Mouse (Mus musculus): ENCODE measurements around the gene Opn4. TPM values are rescaled to one million over a fixed set of nuclear protein-coding genes. Genes with fewer than 3 reads are reported as not detected.
A peak's percentile ranks its signal among the peaks of the same experiment; 100 is the strongest.

Opn4 gene
- polyA plus RNA-seq (2012; rRNA removed): not detected in 2 replicates

DNA sequence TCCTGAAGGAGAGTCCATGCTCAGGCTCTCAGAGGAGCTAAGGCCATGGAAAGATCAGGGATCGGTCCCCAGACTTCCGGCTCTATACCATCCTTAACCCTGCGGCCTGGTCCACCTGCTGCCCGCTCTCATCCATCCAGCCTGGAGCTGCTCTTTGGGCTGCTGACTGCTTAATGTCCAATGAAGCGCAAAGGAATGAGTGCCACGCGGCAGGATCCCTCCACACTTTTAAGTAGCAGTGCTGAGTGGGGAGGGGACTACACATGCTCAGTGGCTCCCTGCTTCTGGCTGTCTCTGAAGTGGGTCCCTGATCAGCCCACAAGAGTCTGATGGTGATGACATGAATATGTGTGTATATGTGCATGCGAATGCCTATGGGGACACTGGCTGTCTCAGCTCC lies at the start of gene Opn4:
Gene Opn4 (minus strand): TSS at position 202 of the 400 bp plus-strand sequence.
- no peak for DNase-seq (ENCODE audit: low spot score)

DNA sequence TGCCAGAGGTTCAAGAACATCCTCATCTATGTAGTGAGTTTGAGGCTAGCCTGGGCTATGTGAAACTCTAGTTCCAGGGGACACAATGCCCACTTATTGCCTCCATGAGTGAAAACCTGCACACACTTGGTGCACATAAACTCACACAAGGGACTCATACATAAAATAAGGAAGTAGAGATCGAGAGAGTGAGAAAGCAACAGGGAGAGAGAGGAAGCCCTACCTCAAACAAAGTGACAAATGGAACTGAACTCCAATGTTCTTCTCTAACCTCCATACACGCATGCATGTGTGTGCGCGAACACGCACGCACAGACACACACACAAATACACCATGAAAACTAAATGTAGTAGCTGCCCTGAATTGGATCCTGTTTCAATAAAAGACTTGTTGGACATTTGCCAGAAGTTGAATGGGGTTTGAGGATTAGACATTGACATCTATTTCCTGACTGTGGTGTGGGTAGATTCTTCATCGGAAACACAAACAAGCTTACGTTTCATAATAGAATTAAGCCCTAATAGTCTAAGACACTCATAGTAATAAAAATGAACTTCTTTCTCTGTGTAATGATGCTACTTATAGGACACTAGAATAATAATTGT lies 48.0 kb upstream of the Opn4 start:
- DNase-seq (ENCODE audit: low spot score): no peak

DNA sequence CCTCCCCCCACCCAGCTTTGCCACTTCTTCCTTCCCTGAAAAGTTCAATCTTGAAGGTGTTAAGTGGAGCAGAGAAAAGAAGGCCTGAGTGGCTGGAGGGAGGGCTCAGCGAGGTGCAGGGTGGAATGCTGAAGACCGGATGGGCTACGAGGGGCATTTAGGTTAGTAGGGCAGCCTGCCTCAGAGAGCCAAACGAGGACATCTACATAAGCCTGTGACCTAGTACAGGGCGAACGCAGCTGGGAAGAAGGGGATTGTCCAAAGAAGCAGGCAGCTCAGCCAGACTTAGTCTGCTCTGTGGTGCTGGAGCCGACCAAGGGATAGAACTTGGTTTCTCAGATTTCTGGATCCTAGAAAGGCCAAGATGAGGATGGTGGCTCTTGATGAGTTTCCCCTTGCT lies 44.2 kb upstream of the Opn4 start:
- DNase-seq (ENCODE audit: low spot score): no peak

DNA sequence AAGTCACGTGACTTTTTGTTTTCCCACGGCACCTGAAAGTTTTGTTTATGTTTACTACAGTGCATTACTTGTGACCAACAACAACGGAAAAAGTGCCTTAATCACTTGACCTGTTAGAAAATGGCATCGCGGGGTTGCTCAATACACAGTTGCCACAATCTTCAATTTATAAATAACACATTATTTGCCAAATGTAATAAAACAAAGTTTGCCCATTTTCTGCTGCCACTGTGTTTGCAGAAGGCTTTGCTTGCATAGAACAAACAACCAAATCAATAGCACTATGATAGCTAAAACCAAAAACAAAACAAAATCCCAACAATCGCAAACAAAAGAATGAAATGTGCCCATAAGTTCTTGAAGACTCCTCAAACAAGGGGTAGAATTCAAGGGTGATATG lies 35.8 kb upstream of the Opn4 start:
- no peak for DNase-seq (ENCODE audit: low spot score)

DNA sequence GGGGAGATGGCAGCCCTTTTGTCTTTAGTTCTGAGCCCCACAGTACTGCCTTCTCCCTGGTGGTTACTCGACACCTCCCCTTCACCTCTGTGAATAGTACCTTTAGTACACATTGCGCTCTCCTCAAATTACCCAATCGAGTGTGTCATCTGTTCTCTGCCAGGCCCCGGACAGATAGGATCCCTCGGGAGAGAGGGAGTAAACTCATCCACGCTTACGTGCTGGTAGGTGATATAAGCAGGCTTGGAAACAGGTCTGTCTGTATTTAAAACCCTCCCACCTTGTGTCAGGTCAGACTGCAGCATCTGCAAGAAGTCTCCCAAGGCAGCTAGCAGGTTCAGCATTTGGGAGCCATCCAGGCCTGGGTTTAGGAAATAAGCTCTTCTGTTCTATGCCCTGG lies 35.2 kb upstream of the Opn4 start:
- no peak for DNase-seq (ENCODE audit: low spot score)

DNA sequence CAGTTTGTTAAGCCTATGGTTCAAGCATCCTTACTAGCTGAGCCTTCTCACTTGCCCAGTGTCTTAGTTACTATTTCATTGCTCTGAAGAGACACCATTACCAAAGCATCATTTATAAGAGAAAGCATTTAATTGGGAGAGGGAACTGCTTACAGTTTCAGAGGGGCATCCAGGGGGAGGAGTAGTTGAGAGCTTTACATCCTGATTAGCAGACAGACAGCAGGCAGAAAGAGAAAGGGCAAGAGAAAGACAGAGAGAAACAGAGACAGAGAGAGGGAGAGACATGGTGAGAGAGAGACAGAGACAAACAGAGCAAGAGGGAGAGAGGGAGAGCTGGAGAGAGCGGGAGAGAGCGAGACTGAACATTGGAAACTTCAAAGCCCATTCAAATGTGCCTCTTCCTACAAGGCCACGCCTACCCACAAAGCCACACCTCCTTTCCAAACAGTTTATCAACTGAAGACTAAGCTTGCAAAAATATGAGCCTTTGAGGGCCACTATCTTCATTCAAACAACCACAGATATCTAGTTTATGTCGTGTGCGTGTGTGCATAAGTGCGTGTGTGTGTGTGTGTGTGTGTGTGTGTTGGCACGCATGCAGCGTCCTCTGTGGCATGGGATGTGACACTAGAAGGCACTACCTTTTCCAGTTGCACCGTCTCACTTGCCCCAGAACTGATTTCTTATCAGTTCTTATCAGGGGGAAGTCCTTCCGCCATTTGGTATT lies 32.9 kb upstream of the Opn4 start:
- DNase-seq (ENCODE audit: low spot score): no peak

DNA sequence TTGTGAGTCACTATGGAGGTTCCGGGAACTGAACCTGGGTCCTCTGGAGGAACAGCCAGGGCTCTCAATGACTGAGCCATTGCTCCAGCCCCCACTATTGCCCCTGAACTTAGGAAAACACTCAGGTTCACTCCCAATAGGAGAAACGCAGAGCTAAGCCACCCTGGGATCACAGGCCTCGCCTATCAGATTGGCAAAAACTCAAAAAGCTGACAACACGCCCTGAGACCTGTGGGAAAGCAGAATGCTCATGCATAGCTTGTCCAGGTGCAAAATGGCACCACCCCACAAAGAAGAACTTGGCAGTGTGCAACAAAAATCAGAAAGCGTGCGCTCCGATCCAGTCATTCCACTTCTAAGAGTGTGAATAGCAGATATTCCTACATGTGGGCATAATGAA lies 26.9 kb upstream of the Opn4 start:
- no peak for DNase-seq (ENCODE audit: low spot score)

DNA sequence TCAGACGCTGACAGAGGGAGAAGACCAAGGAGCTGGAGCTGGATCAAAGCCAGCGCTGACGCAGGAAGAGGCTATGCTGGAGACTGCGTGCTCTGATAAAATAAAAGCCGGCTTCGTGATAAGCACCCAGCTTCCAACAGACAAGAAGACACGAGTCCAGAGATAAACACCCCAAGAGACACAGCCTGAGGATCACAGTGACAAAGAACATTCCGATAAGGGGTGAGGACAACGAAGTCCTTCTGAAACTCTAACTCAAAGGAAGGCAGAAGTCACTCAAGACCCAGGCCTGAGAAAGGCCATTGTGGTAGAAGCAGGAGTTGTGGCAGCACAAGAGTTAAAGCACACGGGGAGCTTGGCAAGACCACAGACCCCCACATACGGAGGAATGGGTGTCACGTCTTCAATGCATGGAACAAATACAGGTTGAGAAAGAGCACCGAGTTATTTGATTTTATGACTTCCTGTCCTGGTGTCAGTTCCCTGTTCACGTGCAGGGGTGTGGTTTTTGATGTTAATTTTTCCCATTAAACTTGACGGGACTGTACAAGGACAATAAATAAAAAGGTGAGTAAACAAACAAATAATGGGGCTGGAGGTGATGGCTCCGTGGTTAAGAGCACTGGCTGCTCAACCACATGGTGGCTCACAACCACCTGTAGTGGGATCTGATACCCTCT lies 23.7 kb upstream of the Opn4 start:
- DNase-seq (ENCODE audit: low spot score): no peak

DNA sequence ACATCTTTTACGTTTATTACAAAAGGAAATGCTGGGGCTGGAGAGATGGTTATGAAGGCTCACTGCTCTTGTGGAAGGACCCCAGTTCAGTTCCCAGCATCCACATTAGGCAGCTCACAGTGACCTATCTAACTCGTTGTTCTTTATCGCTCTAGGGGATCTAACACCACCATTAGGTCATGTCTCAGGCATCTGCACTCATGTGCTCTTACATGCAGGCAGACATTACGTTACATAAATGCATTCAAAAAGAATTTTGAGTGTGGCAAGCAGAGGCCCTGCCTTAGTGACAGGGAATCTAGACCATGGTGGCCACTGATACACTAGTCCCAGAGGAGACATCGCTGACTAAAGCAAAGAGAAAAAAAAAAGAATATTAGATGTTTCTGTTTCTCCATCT lies 23.1 kb upstream of the Opn4 start:
- no peak for DNase-seq (ENCODE audit: low spot score)

DNA sequence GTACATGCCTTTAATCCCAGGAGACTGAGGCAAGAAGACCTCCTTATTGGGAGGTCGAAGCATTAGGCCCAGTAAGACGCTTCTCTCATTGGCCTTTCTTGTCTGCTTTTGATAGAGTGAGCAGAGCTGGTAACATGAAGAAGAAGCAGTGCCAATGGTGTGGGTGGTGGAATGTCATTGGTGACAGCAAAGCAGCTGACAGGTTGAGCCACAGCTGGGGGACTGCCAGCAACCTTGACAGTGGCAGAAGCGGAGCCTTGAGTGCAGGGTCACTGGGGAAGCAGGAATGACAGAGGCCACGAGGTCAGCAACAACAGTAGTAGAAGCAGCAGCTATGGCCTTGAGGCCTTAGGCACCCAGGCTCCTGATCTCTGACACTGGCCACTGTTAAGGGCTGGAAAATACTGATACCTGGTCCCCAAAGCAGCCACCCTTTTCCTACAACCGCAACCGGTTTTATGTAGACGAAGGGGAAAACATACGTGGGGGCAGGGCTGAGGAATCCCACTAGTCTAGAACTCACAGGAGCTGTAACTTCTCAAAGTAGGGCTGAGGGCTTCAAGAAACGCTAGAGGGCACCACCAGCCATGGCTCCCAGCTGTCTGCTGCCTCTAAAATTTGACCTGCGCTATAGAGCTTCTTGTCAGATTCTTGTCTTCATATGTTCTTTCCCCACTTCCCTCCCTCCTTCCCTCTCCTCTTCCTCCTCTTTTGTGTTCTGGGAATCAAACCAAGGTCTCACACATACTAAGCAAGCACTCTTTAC lies 20.9 kb upstream of the Opn4 start:
- DNase-seq (ENCODE audit: low spot score): no peak

DNA sequence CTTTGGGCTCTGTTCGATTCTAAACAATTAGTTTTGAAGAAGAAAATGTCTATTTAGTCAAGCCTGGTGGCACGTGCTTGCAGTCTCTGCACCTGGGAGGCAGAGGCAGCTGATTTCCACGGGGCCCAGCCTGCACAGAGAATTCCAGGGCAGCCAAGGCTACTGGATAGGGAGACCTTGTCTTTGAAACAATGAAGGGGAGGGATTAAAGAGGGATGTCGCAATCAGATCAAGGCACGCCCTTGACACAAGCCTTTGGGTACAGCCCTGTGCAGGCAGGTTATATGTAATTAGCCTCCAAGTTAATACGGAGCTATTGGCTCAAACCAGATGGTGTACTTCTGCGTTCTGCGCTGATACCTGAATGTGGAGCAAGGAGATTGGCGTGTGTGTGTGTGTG lies 18.9 kb upstream of the Opn4 start:
- DNase-seq (ENCODE audit: low spot score): no peak

DNA sequence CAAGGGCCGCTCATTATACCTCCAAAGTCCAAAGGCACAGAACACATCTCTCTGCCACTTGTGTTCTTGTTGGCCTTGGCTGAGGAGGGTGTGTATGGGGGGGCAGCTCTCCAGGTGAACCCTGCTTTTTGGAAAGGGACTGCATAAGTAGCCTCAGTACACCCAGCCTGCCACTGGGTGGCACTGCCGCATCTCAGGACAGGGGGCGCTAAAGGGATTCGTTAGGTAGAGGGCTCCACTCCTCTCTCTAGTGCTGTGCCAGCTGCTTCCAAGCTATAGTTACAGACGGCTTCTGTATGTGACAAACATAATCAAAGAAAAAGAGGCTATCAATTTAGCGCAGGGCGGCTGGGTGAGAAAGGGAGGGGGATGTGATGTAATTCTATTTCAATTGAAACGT lies 16.9 kb upstream of the Opn4 start:
- DNase-seq (ENCODE audit: low spot score): peak; percentile 66

DNA sequence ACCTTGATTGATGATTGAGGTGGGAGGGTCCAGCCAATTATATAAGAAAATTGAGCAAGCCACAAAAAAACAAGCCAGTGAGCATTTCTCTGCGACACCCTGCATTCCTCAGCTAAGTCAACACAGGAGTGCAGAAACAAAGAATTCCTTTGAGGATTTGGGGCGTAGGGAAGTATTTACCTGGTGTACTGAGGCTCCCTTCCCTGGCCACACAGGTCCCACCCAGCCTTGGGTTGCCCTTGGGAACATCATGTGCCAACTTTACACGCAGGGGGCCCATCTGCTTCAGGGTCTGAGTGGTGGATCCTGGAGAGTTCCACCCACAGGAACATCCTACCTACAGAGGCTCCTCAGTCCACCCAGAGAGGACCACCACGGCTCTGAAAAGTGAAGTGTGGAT lies 15.7 kb upstream of the Opn4 start:
- DNase-seq (ENCODE audit: low spot score): no peak

DNA sequence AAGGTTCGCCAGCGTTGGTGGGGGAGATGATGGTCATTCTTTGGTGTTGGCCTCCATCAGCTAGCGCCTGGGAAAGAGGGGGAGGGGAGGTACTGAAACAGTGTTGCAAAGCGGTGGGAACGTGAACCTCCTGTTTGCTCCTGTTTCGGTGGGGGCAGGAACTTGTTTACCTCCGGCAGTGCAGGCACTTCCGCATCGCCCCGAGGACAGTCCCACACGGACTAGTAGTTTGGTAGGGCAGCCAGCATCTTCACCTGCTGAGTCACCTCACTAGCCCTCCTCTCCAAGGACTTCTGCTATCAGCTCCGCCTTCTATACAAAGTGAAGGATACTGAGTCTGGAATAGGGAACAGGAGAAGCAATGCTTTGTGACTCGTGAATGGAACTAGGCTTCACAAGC lies 15.1 kb upstream of the Opn4 start:
- DNase-seq (ENCODE audit: low spot score): no peak

DNA sequence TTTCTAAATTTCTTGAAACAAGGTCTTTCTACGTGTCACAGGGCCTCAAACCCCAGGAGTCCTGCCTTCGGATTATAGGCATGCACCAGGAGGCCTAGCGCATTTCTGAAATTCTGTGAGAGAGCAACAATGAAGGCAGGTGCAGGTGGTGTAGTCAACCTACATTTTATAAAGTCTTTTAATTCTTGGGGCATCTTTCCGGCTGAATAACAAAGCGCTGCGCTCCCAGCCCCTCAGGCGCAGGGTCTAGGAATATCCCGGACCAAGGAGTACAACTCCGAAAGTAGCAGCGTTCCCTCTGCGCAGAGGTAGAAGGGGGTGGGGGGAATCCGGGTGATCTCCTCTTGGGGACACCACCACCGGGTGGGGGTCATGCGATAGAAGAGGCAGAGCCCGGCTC lies 14.6 kb upstream of the Opn4 start:
- no peak for DNase-seq (ENCODE audit: low spot score)

DNA sequence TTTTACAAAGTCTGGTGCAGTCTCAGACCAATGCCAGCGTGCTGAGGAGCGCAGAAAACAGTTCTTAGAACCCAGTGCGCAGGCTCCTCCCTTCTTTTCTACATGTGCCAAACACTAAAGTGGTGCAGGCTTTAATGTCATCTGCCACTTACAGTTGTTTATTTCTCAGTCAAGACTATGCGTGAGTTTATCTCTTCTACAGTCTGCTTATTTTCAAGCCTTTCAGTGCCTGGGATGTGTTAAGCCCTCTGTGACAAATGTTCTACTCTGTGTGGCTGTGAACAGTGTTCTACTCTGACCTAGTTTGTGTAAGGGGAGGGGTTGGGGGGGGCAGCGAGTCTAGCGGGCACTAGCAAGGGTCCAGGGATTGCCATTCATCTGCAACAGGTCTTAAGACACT lies 13.6 kb upstream of the Opn4 start:
- no peak for DNase-seq (ENCODE audit: low spot score)

DNA sequence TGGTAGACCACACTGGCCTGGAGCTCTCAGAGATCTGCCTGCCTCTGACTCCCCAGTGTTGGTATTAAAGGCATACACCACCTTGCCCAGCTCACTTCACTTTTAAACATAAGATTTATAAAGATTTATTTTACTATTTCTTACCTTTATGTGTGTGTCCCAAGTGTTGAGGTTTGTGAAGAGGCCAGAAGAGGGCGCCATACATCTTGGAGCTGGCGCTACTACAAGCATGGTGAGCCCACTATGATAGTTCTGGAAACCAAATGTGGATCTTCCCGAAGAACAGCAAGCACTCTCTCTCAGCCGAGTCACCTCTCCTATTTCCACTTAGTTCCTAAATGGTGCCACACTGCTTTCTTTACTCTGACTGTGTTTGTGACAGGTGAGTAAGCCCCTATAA lies 12.3 kb upstream of the Opn4 start:
- no peak for DNase-seq (ENCODE audit: low spot score)

DNA sequence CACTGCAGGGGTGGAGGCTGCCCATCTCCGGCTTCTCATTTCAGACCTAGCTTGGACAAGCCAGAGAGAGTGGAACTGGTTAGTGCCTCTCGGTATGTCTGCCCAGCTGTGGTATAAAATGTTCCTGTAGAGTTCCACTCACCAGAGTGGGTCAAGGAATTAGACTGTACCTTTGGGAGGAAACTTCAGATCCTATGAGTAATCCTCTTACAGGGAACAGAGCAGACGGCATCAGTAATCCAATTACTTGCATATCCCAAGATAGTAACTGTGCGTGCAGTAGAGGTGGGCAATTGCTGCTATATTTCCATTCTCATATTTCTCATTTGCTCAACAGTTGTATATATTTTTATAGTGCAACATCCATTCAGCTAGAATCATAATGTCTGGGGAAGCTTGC lies 11.6 kb upstream of the Opn4 start:
- DNase-seq (ENCODE audit: low spot score): no peak

DNA sequence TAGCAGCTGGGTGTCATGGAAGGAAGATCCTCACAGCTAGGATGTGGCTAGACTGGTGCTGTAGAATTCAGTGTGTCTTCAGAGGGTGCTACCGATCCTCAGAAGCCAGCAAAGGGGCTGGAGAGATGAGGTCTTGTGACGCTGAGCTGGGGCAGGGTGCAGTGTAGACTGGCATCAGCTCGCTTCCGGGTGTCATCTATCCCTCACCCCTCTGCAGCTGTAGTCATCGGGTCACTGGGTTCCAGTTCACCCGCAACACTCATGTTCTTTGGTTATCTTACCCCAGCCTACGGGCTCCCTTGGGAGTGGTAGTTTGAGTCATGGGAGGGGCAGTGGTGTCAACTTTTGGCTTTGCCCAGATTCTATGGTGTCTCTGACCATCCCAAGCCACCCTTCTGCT lies 2.0 kb upstream of the Opn4 start:
- no peak for DNase-seq (ENCODE audit: low spot score)

DNA sequence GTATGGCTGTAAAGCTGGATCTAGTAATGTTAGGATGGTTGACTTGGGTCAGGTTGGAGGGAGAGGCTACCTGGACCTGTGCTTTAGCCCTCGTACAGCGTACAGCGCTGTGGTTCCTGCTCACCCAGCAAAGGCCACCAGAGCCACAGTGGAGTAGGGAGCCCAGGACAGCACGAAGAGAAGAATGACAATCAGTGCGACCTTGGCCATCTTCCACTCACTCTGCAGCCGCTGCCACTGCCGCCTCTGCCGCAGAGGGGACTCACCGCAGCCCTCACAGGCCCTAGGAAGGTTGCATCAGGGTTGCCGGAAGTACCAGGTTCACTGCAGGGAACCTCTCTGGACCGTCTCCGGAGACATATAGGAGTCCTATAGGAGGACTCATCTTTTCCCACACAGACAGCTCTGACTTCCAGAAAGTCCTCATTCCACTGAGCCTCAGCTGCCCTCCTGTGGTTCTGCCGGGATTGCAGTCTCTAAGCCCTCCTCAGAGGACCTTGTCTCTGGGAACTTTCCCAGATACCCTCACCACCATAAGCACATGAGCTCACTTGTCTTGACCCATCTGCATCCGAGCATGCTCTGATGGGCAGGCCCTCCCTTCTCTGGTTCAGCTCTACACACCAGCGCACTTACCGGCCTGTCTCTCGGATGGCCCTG lies 4.2 kb downstream of the Opn4 start:
- DNase-seq (ENCODE audit: low spot score): no peak

DNA sequence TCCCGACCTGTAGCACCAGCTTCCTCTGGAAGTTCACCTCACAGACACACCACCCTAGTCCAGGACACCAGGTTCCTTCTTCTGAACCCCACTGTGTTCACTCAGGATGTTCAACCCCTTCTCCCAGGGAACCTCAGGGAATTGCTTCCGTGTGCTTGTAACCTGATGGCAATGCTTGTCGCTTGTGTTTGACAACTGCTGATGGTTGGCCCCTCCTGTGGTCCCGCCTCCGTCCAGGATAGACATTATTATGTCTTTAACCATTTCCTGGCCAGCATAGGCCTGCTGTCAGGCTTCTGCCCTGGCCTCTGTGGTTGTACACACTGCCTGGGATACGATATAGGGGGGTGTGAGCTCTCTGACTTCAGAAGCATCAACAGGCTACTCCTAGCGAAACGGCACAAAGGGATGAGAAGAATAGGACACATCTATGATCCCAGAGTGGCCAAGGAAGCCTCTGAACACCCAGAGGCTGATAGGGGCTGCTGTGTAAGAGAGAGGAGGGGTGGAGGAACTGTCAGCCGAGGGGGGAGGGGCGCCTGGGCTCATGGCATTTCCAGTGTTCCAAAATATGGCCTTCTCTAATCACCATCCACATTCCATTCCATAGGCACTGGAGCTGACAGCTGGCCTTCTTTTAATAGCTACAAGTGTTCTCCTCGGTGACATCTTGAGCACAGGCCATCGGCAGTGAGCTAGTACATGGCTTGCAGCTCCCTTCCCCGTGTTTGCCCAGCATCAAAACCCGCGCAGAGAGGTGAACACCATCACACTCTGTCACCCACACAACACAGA lies 8.0 kb downstream of the Opn4 start:
- no peak for DNase-seq (ENCODE audit: low spot score)

All from urinary bladder, adult 2 months (tissue).